Mouse (Mus musculus): ENCODE data around the gene Ptpn9. TPM values are rescaled to one million over a fixed set of nuclear protein-coding genes. Genes with fewer than 3 reads are reported as not detected.
"Not testable (repeated sequence)": the region's sequence is repeated elsewhere in the genome, so short reads cannot be mapped to it uniquely, and the experiment has no call there.

Ptpn9 gene
- polyA plus RNA-seq (2014; fragmentation: Nextera tagmentation; extraction: Ambion mirVana): 27.3 and 40.0 TPM in 2 replicates

DNA sequence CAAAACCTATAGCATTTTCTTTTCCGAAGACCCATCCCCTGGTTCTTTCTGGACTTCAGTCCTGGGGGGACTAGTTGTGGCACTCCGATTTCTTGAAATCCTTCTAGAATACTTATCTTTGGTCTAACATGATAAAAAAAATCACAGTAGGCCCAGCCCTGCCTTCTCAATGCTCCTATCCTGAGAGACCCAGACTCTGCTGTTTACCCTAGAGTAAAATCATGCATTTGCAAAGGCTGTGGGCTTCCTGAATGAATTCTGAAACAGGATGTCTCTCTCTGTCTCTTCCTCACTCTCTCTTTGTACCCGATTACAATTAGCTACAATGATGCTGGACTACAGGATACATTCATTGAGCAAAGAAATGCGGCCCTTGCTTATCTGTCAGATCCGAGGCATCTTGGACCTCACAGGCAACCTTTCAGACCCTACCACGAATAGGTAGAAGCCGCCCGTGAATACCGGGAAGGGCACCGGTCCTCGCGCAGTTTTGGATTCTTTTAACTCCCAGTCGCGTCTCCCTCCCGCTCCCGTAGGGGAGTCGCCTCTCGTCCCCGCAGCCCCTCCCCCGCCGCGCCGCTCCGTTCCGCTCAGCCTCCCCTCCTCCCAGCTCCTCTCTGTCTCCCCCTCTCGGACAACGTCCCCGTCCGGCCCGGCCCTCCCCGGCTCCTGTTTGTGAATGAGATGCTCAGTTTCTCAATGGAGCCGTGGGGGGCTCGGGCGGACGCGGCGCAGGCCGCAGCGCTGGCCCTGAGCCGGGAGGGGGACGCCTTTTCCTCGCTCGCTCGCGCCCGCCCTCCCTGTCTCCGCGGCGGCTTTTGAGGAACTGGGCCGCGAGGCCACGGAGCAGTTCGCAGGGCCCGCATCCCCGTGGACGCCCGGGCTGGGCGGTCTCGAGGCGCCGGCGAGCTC lies at the start of gene Ptpn9:
Ptpn9 (plus strand) TSS at position 638 of the 912 bp plus-strand sequence.
- H3K4me2 ChIP-seq (replicated peaks; ENCODE audit: low read depth, low read length): peak within 1 kb of the TSS; percentile 79
- WGBS: 2% methylated on average over 62 of the region's 62 CpGs
- ATAC-seq (ENCODE audit: low FRiP score, low TSS enrichment): peak; percentile 95
- H3K4me3 ChIP-seq (ENCODE audit: low read length): peak within 1 kb of the TSS; percentile 93
- peak within 1 kb of the TSS; percentile 98 for H3K9ac ChIP-seq (ENCODE audit: low read depth, low read length)
- H3K4me1 ChIP-seq (ENCODE audit: control insufficient read depth, insufficient read depth, low read length): peaks cover 3% of the 10 kb centered on the region; the same call in 1 of the 2 replicates
- H3K9me3 ChIP-seq (ENCODE audit: control insufficient read depth, low read length): no peaks in the 10 kb centered on the region
- no peaks in the 10 kb centered on the region for H3K27me3 ChIP-seq (ENCODE audit: control insufficient read depth, insufficient read depth, low read length)
- H3K27ac ChIP-seq (ENCODE audit: low read depth, low read length): peak within 1 kb of the TSS; percentile 98
- H3K36me3 ChIP-seq (ENCODE audit: control insufficient read depth, insufficient read depth, low read length): no peaks in the 10 kb centered on the region

DNA sequence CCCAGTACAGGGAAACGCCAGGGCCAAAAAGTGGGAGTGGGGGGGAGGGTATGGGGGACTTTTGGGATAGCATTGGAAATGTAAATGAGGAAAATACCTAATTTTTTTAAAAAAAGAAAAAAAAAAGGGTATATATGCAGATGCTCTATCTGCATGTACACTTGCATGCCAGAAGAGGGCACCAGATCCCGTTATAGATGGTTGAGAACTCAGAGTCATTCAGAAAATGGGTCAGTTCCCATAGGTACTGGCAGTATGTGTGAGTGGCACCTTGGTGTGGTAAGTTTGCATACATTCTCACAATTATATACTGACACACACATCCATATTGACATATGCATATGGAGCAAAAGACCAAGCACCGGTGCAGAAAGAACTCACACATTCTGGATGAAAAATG lies 47.2 kb upstream of the Ptpn9 start:
- H3K36me3 ChIP-seq (ENCODE audit: control insufficient read depth, insufficient read depth, low read length); H3K4me3 ChIP-seq (ENCODE audit: low read length); H3K27ac ChIP-seq (ENCODE audit: low read depth, low read length); H3K4me2 ChIP-seq (replicated peaks; ENCODE audit: low read depth, low read length); H3K9me3 ChIP-seq (ENCODE audit: control insufficient read depth, low read length); ATAC-seq (ENCODE audit: low FRiP score, low TSS enrichment); H3K27me3 ChIP-seq (ENCODE audit: control insufficient read depth, insufficient read depth, low read length); H3K9ac ChIP-seq (ENCODE audit: low read depth, low read length); H3K4me1 ChIP-seq (ENCODE audit: control insufficient read depth, insufficient read depth, low read length): not testable (repeated sequence)
- WGBS: 33% methylated on average over 3 of the region's 3 CpGs

DNA sequence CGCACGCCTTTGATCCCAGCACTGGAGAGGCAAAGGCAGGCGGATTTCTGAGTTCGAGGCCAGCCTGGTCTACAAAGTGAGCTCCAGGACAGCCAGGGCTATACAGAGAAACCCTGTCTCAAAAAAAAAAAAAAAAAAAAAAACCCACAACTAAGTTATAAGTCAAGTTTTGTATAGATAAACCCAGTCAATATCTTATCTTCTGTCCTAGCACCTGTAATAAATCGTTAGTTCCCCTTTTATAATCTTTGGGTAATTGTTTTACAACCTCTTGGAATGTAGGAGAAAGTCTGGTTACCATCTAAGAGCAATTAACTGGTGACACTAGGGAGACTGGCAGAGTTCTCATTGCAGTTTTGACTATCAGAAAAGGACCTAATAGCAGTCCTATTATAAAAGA lies 46.0 kb upstream of the Ptpn9 start:
- not testable (repeated sequence) for H3K9me3 ChIP-seq (ENCODE audit: control insufficient read depth, low read length); H3K27ac ChIP-seq (ENCODE audit: low read depth, low read length); H3K36me3 ChIP-seq (ENCODE audit: control insufficient read depth, insufficient read depth, low read length); H3K27me3 ChIP-seq (ENCODE audit: control insufficient read depth, insufficient read depth, low read length); H3K9ac ChIP-seq (ENCODE audit: low read depth, low read length); H3K4me3 ChIP-seq (ENCODE audit: low read length); H3K4me2 ChIP-seq (replicated peaks; ENCODE audit: low read depth, low read length); H3K4me1 ChIP-seq (ENCODE audit: control insufficient read depth, insufficient read depth, low read length); ATAC-seq (ENCODE audit: low FRiP score, low TSS enrichment)
- WGBS: 51% methylated on average over 5 of the region's 5 CpGs

DNA sequence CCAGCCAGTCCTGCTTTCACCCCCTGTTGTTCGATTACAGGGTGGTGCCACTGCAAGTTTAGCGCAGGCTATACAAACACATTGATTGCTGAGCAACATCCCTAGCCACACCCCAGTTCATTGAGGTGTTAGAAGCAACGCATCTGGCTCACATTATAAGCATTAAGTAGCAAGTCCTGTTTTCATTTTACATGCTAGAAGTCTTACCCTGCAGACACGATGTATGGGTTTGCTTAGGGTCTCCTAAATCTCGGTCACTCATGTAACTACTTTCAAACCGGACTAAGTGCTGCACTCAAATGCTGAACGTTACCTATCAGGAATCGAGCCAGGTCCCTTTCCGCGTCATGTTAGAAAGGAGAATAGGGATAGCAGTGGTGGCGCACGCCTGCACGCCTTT lies 45.0 kb upstream of the Ptpn9 start:
- Histone ChIP-seq H3K36me3 (ENCODE audit: control insufficient read depth, insufficient read depth, low read length) (no peaks in the 10 kb centered on the region), H3K9ac (ENCODE audit: low read depth, low read length) (peak overlapping the region; percentile 34; the same call in 1 of the 2 replicates), H3K4me2 (replicated peaks; ENCODE audit: low read depth, low read length) (peak overlapping the region; percentile 46), H3K9me3 (ENCODE audit: control insufficient read depth, low read length) (no peaks in the 10 kb centered on the region), H3K27ac (ENCODE audit: low read depth, low read length) (no peak overlapping the region), H3K27me3 (ENCODE audit: control insufficient read depth, insufficient read depth, low read length) (no peaks in the 10 kb centered on the region), H3K4me1 (ENCODE audit: control insufficient read depth, insufficient read depth, low read length) (peaks cover 9% of the 10 kb centered on the region), H3K4me3 (ENCODE audit: low read length) (peak overlapping the region; percentile 33)
- WGBS: 17% methylated on average over 13 of the region's 13 CpGs
- no peak for ATAC-seq (ENCODE audit: low FRiP score, low TSS enrichment)

DNA sequence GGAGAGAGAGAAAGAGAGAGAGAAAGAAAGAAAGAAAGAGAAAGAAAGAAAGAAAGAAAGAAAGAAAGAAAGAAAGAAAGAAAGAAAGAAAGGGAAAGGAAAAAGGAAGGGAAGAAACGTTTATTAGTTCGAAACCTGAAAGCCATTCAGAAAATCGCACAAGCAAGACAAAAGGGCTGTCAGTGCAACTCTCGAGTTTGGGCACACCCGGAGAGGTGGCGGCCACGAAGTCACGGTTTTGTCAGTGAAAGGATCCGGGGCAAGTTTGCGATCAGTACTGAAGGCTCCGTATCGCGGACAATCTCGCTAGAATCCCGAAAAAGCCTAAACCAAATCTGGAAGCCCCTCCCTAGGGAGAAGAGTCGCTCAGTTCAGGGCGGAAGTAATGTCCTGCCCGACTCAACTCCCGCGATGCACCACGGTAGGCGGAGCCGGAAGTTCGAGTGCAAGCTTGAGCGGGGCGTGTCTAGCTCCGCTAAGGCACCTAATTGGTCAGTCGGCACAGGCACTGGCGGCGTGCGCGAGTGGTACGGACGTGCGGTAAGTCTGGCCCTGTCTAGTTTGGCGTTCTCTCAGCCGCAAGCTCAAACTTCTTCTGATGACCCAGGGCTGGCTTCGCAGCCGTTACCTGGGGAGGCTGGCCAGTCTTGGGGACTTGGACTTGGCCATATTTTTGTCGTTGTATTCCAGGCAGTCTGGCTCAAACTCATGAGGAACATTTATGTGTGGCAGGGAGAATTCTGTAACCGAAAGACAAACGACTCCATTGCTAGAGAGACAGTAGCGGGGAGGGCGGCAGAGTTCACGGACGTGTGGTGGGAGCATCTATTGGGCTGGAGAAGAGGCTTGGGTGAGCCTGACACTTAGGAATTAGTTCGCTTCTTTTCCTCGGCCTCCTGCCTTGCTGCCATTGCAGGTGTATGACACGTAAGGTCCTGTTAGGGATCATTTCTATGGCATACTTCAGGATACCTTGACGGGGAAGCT lies 44.0 kb upstream of the Ptpn9 start, which contains the start of gene Snupn:
Snupn (plus strand) TSS at position 465 of the 987 bp plus-strand sequence.
- Histone ChIP-seq H3K4me1 (ENCODE audit: control insufficient read depth, insufficient read depth, low read length) (peaks cover 9% of the 10 kb centered on the region), H3K9me3 (ENCODE audit: control insufficient read depth, low read length) (no peaks in the 10 kb centered on the region), H3K36me3 (ENCODE audit: control insufficient read depth, insufficient read depth, low read length) (no peaks in the 10 kb centered on the region), H3K27me3 (ENCODE audit: control insufficient read depth, insufficient read depth, low read length) (no peaks in the 10 kb centered on the region), H3K9ac (ENCODE audit: low read depth, low read length) (peak within 1 kb of the TSS; percentile 82), H3K4me3 (ENCODE audit: low read length) (peak within 1 kb of the TSS; percentile 69), H3K27ac (ENCODE audit: low read depth, low read length) (peak within 1 kb of the TSS; percentile 86), H3K4me2 (replicated peaks; ENCODE audit: low read depth, low read length) (peak within 1 kb of the TSS; percentile 84)
- peak; percentile 100 for ATAC-seq (ENCODE audit: low FRiP score, low TSS enrichment)
- under 1% methylated on average over 50 of the region's 50 CpGs for WGBS

DNA sequence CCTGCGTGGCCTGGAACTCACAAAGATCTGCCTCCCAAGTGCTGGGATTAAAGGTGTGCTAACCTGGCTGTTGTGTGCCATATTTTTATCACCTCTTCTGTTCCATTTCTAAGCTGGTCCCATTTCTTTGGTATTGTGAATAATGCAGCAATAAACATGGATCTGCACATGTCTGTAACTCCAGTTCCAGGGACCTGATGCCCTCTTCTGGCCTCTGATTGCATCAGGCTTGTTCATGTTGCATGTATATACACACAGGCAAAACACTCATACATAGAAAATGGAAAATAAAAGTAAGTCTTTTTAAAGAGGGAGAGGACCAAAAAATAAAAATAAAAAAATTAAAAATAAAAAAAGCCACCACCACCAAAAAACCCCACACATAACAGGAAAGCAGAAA lies 41.2 kb upstream of the Ptpn9 start:
- no peak overlapping the region for H3K4me2 ChIP-seq (replicated peaks; ENCODE audit: low read depth, low read length)

DNA sequence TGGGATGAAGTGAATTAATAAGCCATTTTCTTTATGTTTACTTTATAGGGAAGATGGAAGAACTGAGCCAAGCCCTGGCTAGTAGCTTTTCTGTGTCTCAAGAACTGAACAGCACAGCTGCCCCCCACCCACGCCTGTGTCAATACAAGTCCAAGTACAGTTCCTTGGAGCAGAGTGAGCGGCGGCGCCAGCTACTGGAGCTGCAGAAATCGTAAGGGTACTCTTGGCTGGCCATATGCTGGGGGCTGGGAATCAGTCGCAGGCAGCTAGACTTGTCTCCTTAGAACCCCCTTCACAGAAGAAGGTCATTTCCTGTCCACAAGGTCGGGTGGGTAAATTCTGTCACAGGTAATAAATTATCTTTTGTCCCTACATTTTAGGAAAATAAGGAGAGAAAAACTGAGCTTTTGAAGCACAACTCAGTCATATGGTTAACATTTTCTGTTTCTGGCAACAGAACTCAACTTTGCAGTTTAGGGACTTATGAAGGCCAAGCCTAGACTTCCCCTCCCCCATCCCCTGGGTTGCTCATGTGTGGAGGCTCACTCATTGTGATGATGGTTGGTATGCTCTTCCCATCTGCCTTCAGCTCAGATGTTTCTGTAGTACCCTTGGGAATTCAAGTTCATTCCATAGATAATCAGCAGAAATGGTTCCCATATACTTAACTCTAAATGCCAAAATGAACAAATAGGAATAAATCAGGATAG lies 37.6 kb upstream of the Ptpn9 start:
- ATAC-seq (ENCODE audit: low FRiP score, low TSS enrichment): no peak
- no peak overlapping the region for H3K9ac ChIP-seq (ENCODE audit: low read depth, low read length)
- WGBS: 52% methylated on average over 7 of the region's 7 CpGs
- no peaks in the 10 kb centered on the region for H3K9me3 ChIP-seq (ENCODE audit: control insufficient read depth, low read length)
- no peaks in the 10 kb centered on the region for H3K4me1 ChIP-seq (ENCODE audit: control insufficient read depth, insufficient read depth, low read length)
- H3K36me3 ChIP-seq (ENCODE audit: control insufficient read depth, insufficient read depth, low read length): peaks cover 10% of the 10 kb centered on the region; the same call in 1 of the 2 replicates
- H3K4me3 ChIP-seq (ENCODE audit: low read length): no peak overlapping the region
- H3K27me3 ChIP-seq (ENCODE audit: control insufficient read depth, insufficient read depth, low read length): no peaks in the 10 kb centered on the region
- H3K27ac ChIP-seq (ENCODE audit: low read depth, low read length): no peak overlapping the region
- no peak overlapping the region for H3K4me2 ChIP-seq (replicated peaks; ENCODE audit: low read depth, low read length)

More for the DNA sequence above, 41.2 kb upstream of the Ptpn9 start:
- Histone ChIP-seq H3K27ac (ENCODE audit: low read depth, low read length) (no peak overlapping the region), H3K9ac (ENCODE audit: low read depth, low read length) (no peak overlapping the region), H3K4me3 (ENCODE audit: low read length) (no peak overlapping the region), H3K27me3 (ENCODE audit: control insufficient read depth, insufficient read depth, low read length) (no peaks in the 10 kb centered on the region), H3K36me3 (ENCODE audit: control insufficient read depth, insufficient read depth, low read length) (peaks cover 7% of the 10 kb centered on the region; the same call in 1 of the 2 replicates), H3K4me1 (ENCODE audit: control insufficient read depth, insufficient read depth, low read length) (peaks cover 9% of the 10 kb centered on the region), H3K9me3 (ENCODE audit: control insufficient read depth, low read length) (no peaks in the 10 kb centered on the region)
- 96% methylated on average over 1 of the region's 1 CpGs for WGBS
- no peak for ATAC-seq (ENCODE audit: low FRiP score, low TSS enrichment)

DNA sequence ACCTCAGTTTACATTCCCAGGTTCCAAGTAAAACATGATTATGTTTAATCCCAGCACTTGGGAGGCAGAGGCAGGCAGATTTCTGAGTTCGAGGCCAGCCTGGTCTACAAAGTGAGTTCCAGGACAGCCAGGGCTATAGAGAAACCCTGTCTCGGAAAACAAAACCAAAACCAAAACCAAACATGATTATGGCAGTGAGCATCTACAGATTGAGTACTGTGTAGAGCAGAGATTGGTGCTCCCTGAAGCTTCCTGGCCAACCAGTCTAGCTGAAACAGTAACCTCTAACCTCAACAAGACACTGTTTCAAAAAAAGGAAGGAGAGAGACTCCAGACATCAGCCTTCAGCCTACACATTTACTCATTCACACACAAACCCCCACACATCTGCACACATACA lies 36.0 kb upstream of the Ptpn9 start:
- Histone ChIP-seq H3K4me3 (ENCODE audit: low read length) (no peak overlapping the region), H3K27ac (ENCODE audit: low read depth, low read length) (no peak overlapping the region), H3K9ac (ENCODE audit: low read depth, low read length) (no peak overlapping the region), H3K27me3 (ENCODE audit: control insufficient read depth, insufficient read depth, low read length) (no peaks in the 10 kb centered on the region), H3K9me3 (ENCODE audit: control insufficient read depth, low read length) (no peaks in the 10 kb centered on the region), H3K4me2 (replicated peaks; ENCODE audit: low read depth, low read length) (no peak overlapping the region), H3K36me3 (ENCODE audit: control insufficient read depth, insufficient read depth, low read length) (peaks cover 14% of the 10 kb centered on the region; the same call in 1 of the 2 replicates), H3K4me1 (ENCODE audit: control insufficient read depth, insufficient read depth, low read length) (no peaks in the 10 kb centered on the region)
- WGBS: 97% methylated on average over 2 of the region's 2 CpGs
- ATAC-seq (ENCODE audit: low FRiP score, low TSS enrichment): no peak

All from kidney, embryonic 14.5 days (tissue).